Mouse (Mus musculus): ENCODE measurements around the gene Galns. TPM values are rescaled to one million over a fixed set of nuclear protein-coding genes. Genes with fewer than 3 reads are reported as not detected.
A peak's percentile ranks its signal among the peaks of the same experiment; 100 is the strongest.

The Galns gene
- polyA plus RNA-seq, 1 experiment: 0.07 TPM

- Histone ChIP-seq H3K4me1 (ENCODE audit: control insufficient read depth) (peaks cover 38% of the 10 kb centered on the region), H3K9me3 (ENCODE audit: control insufficient read depth, low read length) (peaks cover 9% of the 10 kb centered on the region), H3K36me3 (ENCODE audit: control insufficient read depth) (peaks cover 7% of the 10 kb centered on the region), H3K27me3 (ENCODE audit: control insufficient read depth) (peaks cover 10% of the 10 kb centered on the region; the same call in 1 of the 2 replicates), H3K4me3 (replicated peaks) (no peak overlapping the region)
- no peak for TF ChIP-seq GATA1 (IDR thresholded peaks at IDR 0.05; ENCODE audit: low read length)
- no peak for TF ChIP-seq TAL1 (IDR thresholded peaks at IDR 0.05; ENCODE audit: low read length)
Measured at GRCm38 (mm10) chr8:122623844-122624642, 12.8 kb upstream of the Galns start.

GRCm38 (mm10) chr8:122622727-122623126 is 11.5 kb upstream of the Galns start, which contains the start of gene Pabpn1l:
Gene Pabpn1l (minus strand): TSS chr8:122622739.
- Histone ChIP-seq H3K4me1 (ENCODE audit: control insufficient read depth) (peaks cover 45% of the 10 kb centered on the region), H3K4me3 (replicated peaks) (no peak within 1 kb of the TSS), H3K9me3 (ENCODE audit: control insufficient read depth, low read length) (peaks cover 9% of the 10 kb centered on the region), H3K36me3 (ENCODE audit: control insufficient read depth) (no peaks in the 10 kb centered on the region), H3K27me3 (ENCODE audit: control insufficient read depth) (peaks cover 10% of the 10 kb centered on the region; the same call in 1 of the 2 replicates)
- TF ChIP-seq TAL1 (IDR thresholded peaks at IDR 0.05; ENCODE audit: low read length): no peak
- TF ChIP-seq GATA1 (IDR thresholded peaks at IDR 0.05; ENCODE audit: low read length): no peak

- TF ChIP-seq TAL1 (IDR thresholded peaks at IDR 0.05; ENCODE audit: low read length) (no peak), GATA1 (IDR thresholded peaks at IDR 0.05; ENCODE audit: low read length) (no peak)
Measured at GRCm38 (mm10) chr8:122620446-122620845, 9.2 kb upstream of the Galns start.

GRCm38 (mm10) chr8:122618660-122619378 is 7.6 kb upstream of the Galns start:
- Histone ChIP-seq H3K4me1 (ENCODE audit: control insufficient read depth) (peaks cover 36% of the 10 kb centered on the region), H3K36me3 (ENCODE audit: control insufficient read depth) (peaks cover 16% of the 10 kb centered on the region), H3K27me3 (ENCODE audit: control insufficient read depth) (peaks cover 8% of the 10 kb centered on the region; the same call in 1 of the 2 replicates), H3K9me3 (ENCODE audit: control insufficient read depth, low read length) (peaks cover 9% of the 10 kb centered on the region), H3K4me3 (replicated peaks) (peak overlapping the region; percentile 34)
- peak; percentile 56; the same call in 1 of the 2 replicates for TF ChIP-seq GATA1 (IDR thresholded peaks at IDR 0.05; ENCODE audit: low read length)
- TF ChIP-seq TAL1 (IDR thresholded peaks at IDR 0.05; ENCODE audit: low read length): peak; percentile 85

More at GRCm38 (mm10) chr8:122620446-122620845, 9.2 kb upstream of the Galns start:
- H3K36me3 ChIP-seq (ENCODE audit: control insufficient read depth): peaks cover 4% of the 10 kb centered on the region
- H3K4me1 ChIP-seq (ENCODE audit: control insufficient read depth): peaks cover 40% of the 10 kb centered on the region
- H3K9me3 ChIP-seq (ENCODE audit: control insufficient read depth, low read length): peaks cover 9% of the 10 kb centered on the region
- no peak overlapping the region for H3K4me3 ChIP-seq (replicated peaks)
- H3K27me3 ChIP-seq (ENCODE audit: control insufficient read depth): peaks cover 10% of the 10 kb centered on the region; the same call in 1 of the 2 replicates

- H3K4me1 ChIP-seq (ENCODE audit: control insufficient read depth): peaks cover 38% of the 10 kb centered on the region
- H3K36me3 ChIP-seq (ENCODE audit: control insufficient read depth): peaks cover 23% of the 10 kb centered on the region
- peaks cover 9% of the 10 kb centered on the region for H3K9me3 ChIP-seq (ENCODE audit: control insufficient read depth, low read length)
- TF ChIP-seq GATA1 (IDR thresholded peaks at IDR 0.05; ENCODE audit: low read length): no peak
- no peak for TF ChIP-seq TAL1 (IDR thresholded peaks at IDR 0.05; ENCODE audit: low read length)
- H3K27me3 ChIP-seq (ENCODE audit: control insufficient read depth): peaks cover 8% of the 10 kb centered on the region; the same call in 1 of the 2 replicates
- peak overlapping the region; percentile 34 for H3K4me3 ChIP-seq (replicated peaks)
Measured at GRCm38 (mm10) chr8:122617947-122618546, 6.8 kb upstream of the Galns start.

- no peak overlapping the region for H3K4me3 ChIP-seq (replicated peaks)
- peaks cover 26% of the 10 kb centered on the region for H3K36me3 ChIP-seq (ENCODE audit: control insufficient read depth)
- H3K4me1 ChIP-seq (ENCODE audit: control insufficient read depth): peaks cover 53% of the 10 kb centered on the region
- H3K9me3 ChIP-seq (ENCODE audit: control insufficient read depth, low read length): peaks cover 5% of the 10 kb centered on the region
- H3K27me3 ChIP-seq (ENCODE audit: control insufficient read depth): no peaks in the 10 kb centered on the region; the same call in 1 of the 2 replicates
- no peak for TF ChIP-seq GATA1 (IDR thresholded peaks at IDR 0.05; ENCODE audit: low read length)
- no peak for TF ChIP-seq TAL1 (IDR thresholded peaks at IDR 0.05; ENCODE audit: low read length)
Measured at GRCm38 (mm10) chr8:122616181-122616905, 5.1 kb upstream of the Galns start.

- TF ChIP-seq TAL1 (IDR thresholded peaks at IDR 0.05; ENCODE audit: low read length): no peak
- TF ChIP-seq GATA1 (IDR thresholded peaks at IDR 0.05; ENCODE audit: low read length): no peak
- Histone ChIP-seq H3K4me1 (ENCODE audit: control insufficient read depth) (peaks cover 27% of the 10 kb centered on the region), H3K27me3 (ENCODE audit: control insufficient read depth) (no peaks in the 10 kb centered on the region), H3K9me3 (ENCODE audit: control insufficient read depth, low read length) (no peaks in the 10 kb centered on the region), H3K36me3 (ENCODE audit: control insufficient read depth) (peaks cover 24% of the 10 kb centered on the region), H3K4me3 (replicated peaks) (peak overlapping the region; percentile 76)
Measured at GRCm38 (mm10) chr8:122610612-122611277, 518 bp downstream of the Galns start.

GRCm38 (mm10) chr8:122610209-122610608 is 1.1 kb downstream of the Galns start:
- H3K4me3 ChIP-seq (replicated peaks): no peak overlapping the region
- H3K4me1 ChIP-seq (ENCODE audit: control insufficient read depth): peaks cover 27% of the 10 kb centered on the region
- no peaks in the 10 kb centered on the region for H3K9me3 ChIP-seq (ENCODE audit: control insufficient read depth, low read length)
- TF ChIP-seq TAL1 (IDR thresholded peaks at IDR 0.05; ENCODE audit: low read length) (no peak), GATA1 (IDR thresholded peaks at IDR 0.05; ENCODE audit: low read length) (no peak)
- no peaks in the 10 kb centered on the region for H3K27me3 ChIP-seq (ENCODE audit: control insufficient read depth)
- H3K36me3 ChIP-seq (ENCODE audit: control insufficient read depth): peaks cover 20% of the 10 kb centered on the region

Measured in erythroblast, embryonic 14.5 days (primary cell).